Mouse (Mus musculus) CH12.LX (cell line): ENCODE data around the gene Nkx1-1. TPM values are rescaled to one million over a fixed set of nuclear protein-coding genes. Genes with fewer than 3 reads are reported as not detected.

Experiments used
- DNase-seq: peaks from one replicate; pipeline ENCODE4 v3.0.0-alpha.2; 2013; ENCODE audit errors: extremely low read depth
- H3K27ac ChIP-seq: 2 replicates; pipeline ENCODE4 v1.5.1; 2012; ENCODE audit warnings: low read depth, mild to moderate bottlenecking, control low read depth, moderate library complexity; ENCODE audit not compliant: insufficient read depth
- H3K27me3 ChIP-seq: replicated peaks from 2 replicates; pipeline ENCODE3; 2012; ENCODE audit warnings: inconsistent platforms
- H3K36me3 ChIP-seq, 2 experiments: replicated peaks in 1 of 2; 2 replicates each; pipeline versions ENCODE3 to v1.6.1; 2012; ENCODE audit warnings: inconsistent platforms in 1 of 2, low read length in 1 of 2, mild to moderate bottlenecking in 1 of 2, mixed read lengths in 1 of 2, moderate library complexity in 1 of 2; ENCODE audit not compliant: control insufficient read depth in 1 of 2, insufficient read depth in 1 of 2
- H3K4me1 ChIP-seq, 2 experiments: 2 replicates each; pipeline ENCODE4 v1.6.1; 2012; ENCODE audit warnings: inconsistent platforms in 1 of 2, moderate library complexity in 1 of 2; ENCODE audit not compliant: insufficient read depth in 2 of 2, control insufficient read depth in 1 of 2
- H3K4me2 ChIP-seq: 2 replicates; pipeline ENCODE4 v1.6.1; 2012; ENCODE audit warnings: low read depth, mild to moderate bottlenecking, control low read depth; ENCODE audit not compliant: poor library complexity, insufficient read depth, severe bottlenecking
- H3K4me3 ChIP-seq, 3 experiments: fragments of 150-350 bp in 1 of 3; sonication (generic) in 1 of 3; replicated peaks in 1 of 3; 2 replicates each; pipeline versions ENCODE3 to v1.5.1; 2011 to 2012; ENCODE audit warnings: low read depth in 2 of 3, low read length in 2 of 3, mild to moderate bottlenecking in 2 of 3, moderate library complexity in 2 of 3, control low read depth in 1 of 3, improper control_type of control experiment in 1 of 3, inconsistent platforms in 1 of 3, mixed read lengths in 1 of 3; ENCODE audit not compliant: poor library complexity in 1 of 3
- H3K79me2 ChIP-seq: replicated peaks from 2 replicates; pipeline ENCODE4 v1.6.1; 2012; ENCODE audit warnings: mild to moderate bottlenecking, moderate library complexity; ENCODE audit not compliant: control insufficient read depth, poor library complexity, insufficient read depth, severe bottlenecking; ENCODE audit errors: extremely low read depth
- H3K9ac ChIP-seq: 2 replicates; pipeline ENCODE4 v1.6.1; 2012; ENCODE audit warnings: low read depth, mild to moderate bottlenecking, control low read depth, moderate library complexity; ENCODE audit not compliant: insufficient read depth
- H3K9me3 ChIP-seq: replicated peaks from 2 replicates; pipeline ENCODE3; 2012; ENCODE audit warnings: low read length, inconsistent platforms, mixed read lengths
- BHLHE40 ChIP-seq: IDR thresholded peaks from 2 replicates; pipeline ENCODE4 v1.6.1; 2011; ENCODE audit warnings: mild to moderate bottlenecking, low read depth, low read length, improper control_type of control experiment
- CHD1 ChIP-seq: IDR thresholded peaks from 2 replicates; pipeline ENCODE4 v1.6.1; 2012; ENCODE audit warnings: low read depth, low read length, improper control_type of control experiment, inconsistent platforms
- CHD2 ChIP-seq: IDR thresholded peaks from 2 replicates; pipeline ENCODE4 v1.6.1; 2011; ENCODE audit warnings: low read length, improper control_type of control experiment
- CTCF ChIP-seq, 2 experiments: IDR thresholded peaks in 1 of 2; conservative IDR thresholded peaks in 1 of 2; 2 replicates each; pipeline ENCODE4 v1.5.1; 2011 to 2012; ENCODE audit warnings: low read depth in 2 of 2, low read length in 2 of 2, improper control_type of control experiment in 1 of 2, inconsistent platforms in 1 of 2, mild to moderate bottlenecking in 1 of 2, moderate library complexity in 1 of 2
- E2F4 ChIP-seq: IDR thresholded peaks from 2 replicates; pipeline ENCODE4 v1.6.1; 2011; ENCODE audit warnings: low read depth, low read length, improper control_type of control experiment; ENCODE audit not compliant: insufficient replicate concordance
- ELF1 ChIP-seq: IDR thresholded peaks from 2 replicates; pipeline ENCODE4 v1.6.1; 2014; ENCODE audit warnings: low read depth, mild to moderate bottlenecking, inconsistent platforms, low read length, improper control_type of control experiment
- GABPA ChIP-seq: IDR thresholded peaks from 2 replicates; pipeline ENCODE4 v1.6.1; 2012; ENCODE audit warnings: low read depth, low read length, improper control_type of control experiment, inconsistent platforms; ENCODE audit not compliant: insufficient replicate concordance
- IRF4 ChIP-seq: IDR thresholded peaks from 2 replicates; pipeline ENCODE4 v1.6.1; 2014; ENCODE audit warnings: low read depth, mild to moderate bottlenecking, inconsistent platforms, low read length, improper control_type of control experiment
- JUN ChIP-seq: IDR thresholded peaks from 2 replicates; pipeline ENCODE4 v1.6.1; 2011; ENCODE audit warnings: low read depth, mild to moderate bottlenecking, low read length, improper control_type of control experiment, moderate library complexity; ENCODE audit not compliant: insufficient read depth
- JUND ChIP-seq: conservative IDR thresholded peaks from 2 replicates; pipeline ENCODE4 v1.6.1; 2011; ENCODE audit warnings: low read depth, low read length, improper control_type of control experiment
- MAFK ChIP-seq: IDR thresholded peaks from 2 replicates; pipeline ENCODE4 v1.6.1; 2011; ENCODE audit warnings: low read length, improper control_type of control experiment; ENCODE audit not compliant: insufficient replicate concordance
- MAX ChIP-seq: IDR thresholded peaks from 2 replicates; pipeline ENCODE4 v1.6.1; 2011; ENCODE audit warnings: low read length, improper control_type of control experiment
- MEF2A ChIP-seq: IDR thresholded peaks from 2 replicates; pipeline ENCODE4 v1.6.1; 2014; ENCODE audit warnings: low read depth, mild to moderate bottlenecking, inconsistent platforms, low read length, improper control_type of control experiment, borderline replicate concordance
- MXI1 ChIP-seq: IDR thresholded peaks from 2 replicates; pipeline ENCODE4 v1.6.1; 2011; ENCODE audit warnings: mild to moderate bottlenecking, low read depth, low read length, improper control_type of control experiment
- MYC ChIP-seq: IDR thresholded peaks from 2 replicates; pipeline ENCODE4 v1.6.1; 2011; ENCODE audit warnings: low read depth, mild to moderate bottlenecking, improper control_type of control experiment, low read length
- PAX5 ChIP-seq: IDR thresholded peaks from 2 replicates; pipeline ENCODE4 v1.6.1; 2012; ENCODE audit warnings: low read length, inconsistent platforms, mixed read lengths
- POLR2A ChIP-seq: IDR thresholded peaks from 2 replicates; pipeline ENCODE4 v1.6.1; 2011; ENCODE audit warnings: low read depth, mild to moderate bottlenecking, improper control_type of control experiment, low read length
- POLR2AphosphoS2 ChIP-seq: IDR thresholded peaks from 2 replicates; pipeline ENCODE4 v1.6.1; 2011; ENCODE audit warnings: low read depth, low read length, improper control_type of control experiment
- RAD21 ChIP-seq: IDR thresholded peaks from 2 replicates; pipeline ENCODE4 v1.6.1; 2011; ENCODE audit warnings: low read depth, mild to moderate bottlenecking, low read length, improper control_type of control experiment, moderate library complexity
- SIN3A ChIP-seq: IDR thresholded peaks from 2 replicates; pipeline ENCODE4 v1.6.1; 2012; ENCODE audit warnings: low read length, improper control_type of control experiment, inconsistent platforms
- SMC3 ChIP-seq: IDR thresholded peaks from 2 replicates; pipeline ENCODE4 v1.6.1; 2011; ENCODE audit warnings: low read depth, low read length, improper control_type of control experiment
- TCF12 ChIP-seq: IDR thresholded peaks from 2 replicates; pipeline ENCODE4 v1.6.1; 2014; ENCODE audit warnings: low read depth, mild to moderate bottlenecking, inconsistent platforms, low read length, improper control_type of control experiment
- ZC3H11A ChIP-seq: IDR thresholded peaks from 2 replicates; pipeline ENCODE4 v1.6.1; 2012; ENCODE audit warnings: low read depth, mild to moderate bottlenecking, inconsistent platforms, low read length, improper control_type of control experiment
- ZKSCAN1 ChIP-seq: IDR thresholded peaks from 2 replicates; pipeline ENCODE4 v1.6.1; 2012; ENCODE audit warnings: low read depth, inconsistent platforms, low read length, improper control_type of control experiment, borderline replicate concordance
- ZMIZ1 ChIP-seq: IDR thresholded peaks from 2 replicates; pipeline ENCODE4 v1.6.1; 2012; ENCODE audit warnings: low read depth, mild to moderate bottlenecking, inconsistent platforms, low read length, improper control_type of control experiment
- dilution Hi-C: fragments of 300-500 bp; cut with MboI; formaldehyde crosslinking; loops from 2 replicates; pipeline ENCODE4 v1.14.3; 2020; ENCODE audit warnings: low sequenced_read_pairs; ENCODE audit not compliant: extremely low pct_unique_long_range_greater_than_20kb, extremely low pct_ligation_motif_present
- in situ Hi-C: fragments of 300-500 bp; cut with MboI; formaldehyde crosslinking; loops from 3 replicates; pipeline ENCODE4 v1.14.3; 2019; ENCODE audit warnings: low sequenced_read_pairs, low pct_ligation_motif_present, low pct_unique_long_range_greater_than_20kb, mixed read lengths
- polyA plus RNA-seq: library from polyadenylated mRNA; unstranded; fragments of >175 nt; gene quantifications from 2 replicates; pipeline ENCODE4 v1.2.1, GENCODE M21; 2012; ENCODE audit warnings: low read depth; ENCODE audit not compliant: insufficient read length
- total RNA-seq, 2 experiments: library from RNA; depleted of rRNA; stranded (reverse); fragments of 300-350 nt in 1 of 2; fragments of >200 nt in 1 of 2; gene quantifications; 2 replicates each; pipeline ENCODE4 v1.2.3; 2012 to 2014

The Nkx1-1 gene
- total and polyA plus RNA-seq, 3 experiments = not detected

GRCm38 (mm10) chr5:33480582-33481317 lies 47.0 kb upstream of the Nkx1-1 start:
- Histone ChIP-seq H3K27me3 (peaks cover 18% of the 10 kb centered on the region), H3K27ac (no peak overlapping the region), H3K4me1 (peaks cover 0 to 12% of the 10 kb centered on the region in 2 experiments; a peak in 3 of 4 replicates), H3K9me3 (no peaks in the 10 kb centered on the region), H3K4me2 (no peak overlapping the region), H3K4me3 (no peak overlapping the region)
- in situ Hi-C loops (no loop called here), dilution Hi-C loops (no loop called here)
- TF ChIP-seq IRF4 = no peak
- no peak for TF ChIP-seq GABPA
- no peak for TF ChIP-seq CHD1
- no peak for TF ChIP-seq JUN
- TF ChIP-seq JUND = no peak
- no peak for TF ChIP-seq TCF12
- TF ChIP-seq PAX5 = no peak
- no peak for TF ChIP-seq CHD2
- no peak for TF ChIP-seq SMC3
- no peak for TF ChIP-seq ZC3H11A
- TF ChIP-seq BHLHE40 = no peak
- TF ChIP-seq POLR2AphosphoS2 = no peak
- no peak for TF ChIP-seq RAD21
- no peak for TF ChIP-seq SIN3A
- no peak for TF ChIP-seq MXI1
- TF ChIP-seq, all 38 proteins: peak for 0
- no peaks in the 10 kb centered on the region for H3K36me3 ChIP-seq
- H3K79me2 ChIP-seq = no peaks in the 10 kb centered on the region
- no peak overlapping the region for H3K9ac ChIP-seq
- no peak for DNase-seq

- dilution Hi-C loops = no loop called here
- peaks cover 93% of the 10 kb centered on the region for H3K27me3 ChIP-seq
These were observed 31.7 kb upstream of the Nkx1-1 start for GRCm38 (mm10) chr5:33465464-33465863.

More at GRCm38 (mm10) chr5:33465464-33465863, 31.7 kb upstream of the Nkx1-1 start:
- DNase-seq = no peak
- no peak overlapping the region for H3K4me2 ChIP-seq
- no peaks in the 10 kb centered on the region for H3K9me3 ChIP-seq
- H3K4me1 ChIP-seq = no peaks in the 10 kb centered on the region
- no peak overlapping the region for H3K4me3 ChIP-seq
- TF ChIP-seq MAX (no peak), JUND (no peak), ZKSCAN1 (no peak), MXI1 (no peak), ELF1 (no peak), GABPA (no peak), IRF4 (no peak), JUN (no peak), MAFK (no peak), CHD1 (no peak), POLR2A (no peak), RAD21 (no peak), SMC3 (no peak), MYC (no peak), ZMIZ1 (no peak), ZC3H11A (no peak), CTCF (conservative IDR thresholded peaks at IDR 0.05 in 1 of 2, IDR thresholded peaks at IDR 0.05 in 1 of 2; ENCODE audit: low read depth in 2 of 2, low read length in 2 of 2) (no peak), MEF2A (no peak), E2F4 (no peak)
- in situ Hi-C loops = no loop called here
- H3K79me2 ChIP-seq = no peaks in the 10 kb centered on the region
- H3K9ac ChIP-seq = no peak overlapping the region
- H3K36me3 ChIP-seq = no peaks in the 10 kb centered on the region
- H3K27ac ChIP-seq = no peak overlapping the region
